Mouse (Mus musculus) lung, postnatal 0 days (tissue): Measurements from ENCODE around the gene Vps8. TPM values are rescaled to one million over a fixed set of nuclear protein-coding genes. Genes with fewer than 3 reads are reported as not detected.
"Not testable (repeated sequence)": the region's sequence is repeated elsewhere in the genome, so short reads cannot be mapped to it uniquely, and the experiment has no call there.

Source experiments
- ATAC-seq: fragments of 200-750 bp; cut with Nextera tagmentation; 2 replicates; pipeline ENCODE4 v1.8.0; 2017; ENCODE audit warnings: moderate library complexity
- DNase-seq: peaks from one replicate; pipeline ENCODE4 v3.0.0-alpha.2; 2016; ENCODE audit warnings: low spot score
- H3K27ac ChIP-seq: fragments of 300-500 bp; sonication (generic); 2 replicates; pipeline ENCODE4 v1.5.1; 2014; ENCODE audit warnings: antibody characterized with exemption, mild to moderate bottlenecking, low read length, mixed read lengths
- H3K27me3 ChIP-seq: fragments of 300-500 bp; sonication (generic); replicated peaks from 2 replicates; pipeline ENCODE4 v1.6.1; 2014; ENCODE audit warnings: low read length, mixed read lengths; ENCODE audit not compliant: insufficient read depth
- H3K36me3 ChIP-seq: fragments of 300-500 bp; sonication (generic); 2 replicates; pipeline ENCODE4 v1.6.1; 2014; ENCODE audit warnings: low read length, mixed read lengths; ENCODE audit not compliant: insufficient read depth
- H3K4me1 ChIP-seq: fragments of 300-500 bp; sonication (generic); 2 replicates; pipeline ENCODE4 v1.6.1; 2014; ENCODE audit warnings: antibody characterized with exemption, low read depth, low read length, mixed read lengths; ENCODE audit not compliant: insufficient read depth
- H3K4me2 ChIP-seq: fragments of 300-500 bp; sonication (generic); replicated peaks from 2 replicates; pipeline ENCODE4 v1.6.1; 2014; ENCODE audit warnings: low read depth, mild to moderate bottlenecking, low read length, moderate library complexity, mixed read lengths
- H3K4me3 ChIP-seq: fragments of 300-500 bp; sonication (generic); 2 replicates; pipeline ENCODE4 v1.5.1; 2014; ENCODE audit warnings: low read depth, low read length
- H3K9ac ChIP-seq: fragments of 300-500 bp; sonication (generic); replicated peaks from 2 replicates; pipeline ENCODE4 v1.6.1; 2014; ENCODE audit warnings: low read depth, mild to moderate bottlenecking
- H3K9me3 ChIP-seq: fragments of 300-500 bp; sonication (generic); 2 replicates; pipeline ENCODE4 v1.6.1; 2016; ENCODE audit warnings: low read length, mixed read lengths
- CTCF ChIP-seq: IDR thresholded peaks from 2 replicates; pipeline ENCODE4 v1.5.1; 2016; ENCODE audit warnings: antibody characterized with exemption, mild to moderate bottlenecking
- EP300 ChIP-seq: IDR thresholded peaks from 2 replicates; pipeline ENCODE4 v1.6.1; 2016; ENCODE audit warnings: antibody characterized with exemption, mild to moderate bottlenecking, control low read depth
- WGBS: fragments of 180-500 bp; shearing (Covaris S2); extraction: QIAGEN DNeasy Blood & Tissue Kit; methylation state at CpG from one replicate; pipeline ENCODE4 v1.1.7; 2014; 5-methylcytosine and 5-hydroxymethylcytosine counted together
- polyA plus RNA-seq: library from polyadenylated mRNA; unstranded; fragments of >200 nt; fragmentation: Nextera tagmentation; extraction: Ambion mirVana; gene quantifications from 2 replicates; pipeline ENCODE4 v1.2.1, GENCODE M21; 2015

Gene Vps8
- polyA plus RNA-seq, 1 experiment from 2014 or later, result 9.3 TPM

DNA sequence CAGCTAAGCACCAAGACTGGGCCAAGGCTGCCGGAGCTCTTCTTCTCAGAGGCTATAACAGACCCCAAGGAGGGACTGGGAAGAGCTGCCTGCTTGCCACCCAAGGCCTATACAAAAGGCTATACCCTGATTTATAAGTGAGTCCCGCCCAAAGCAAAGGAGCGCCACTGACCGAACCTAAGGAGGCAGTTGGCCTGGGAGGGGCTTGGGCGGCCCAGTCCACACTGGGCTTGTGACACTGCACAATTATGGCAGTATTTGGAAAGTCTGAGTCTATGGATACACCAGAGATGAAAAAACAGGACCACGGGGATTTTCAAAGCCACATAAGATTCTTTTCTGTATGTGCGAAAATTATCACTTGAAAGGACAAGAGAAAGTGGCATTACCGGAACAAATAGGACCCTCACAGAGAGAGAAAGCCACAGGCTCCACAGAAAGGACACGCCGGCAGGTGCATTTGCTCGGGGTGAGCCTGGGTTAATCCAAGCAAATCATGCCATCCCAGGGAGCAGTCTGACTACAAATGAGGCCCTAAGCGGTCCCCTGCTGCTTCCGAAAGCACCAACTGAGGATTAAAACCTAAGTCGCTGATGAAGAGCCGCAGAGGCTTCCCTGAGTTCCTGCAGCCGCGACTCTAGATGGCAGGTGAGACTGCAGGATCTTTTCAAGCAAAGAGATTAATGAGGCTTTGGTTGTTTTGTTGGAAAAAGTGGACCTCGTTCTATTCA is 241.9 kb downstream of the Vps8 start:
- Histone ChIP-seq H3K9me3 (no peaks in the 10 kb centered on the region), H3K36me3 (no peaks in the 10 kb centered on the region), H3K4me2 (no peak overlapping the region), H3K9ac (no peak overlapping the region), H3K27me3 (no peaks in the 10 kb centered on the region), H3K27ac (no peak overlapping the region), H3K4me3 (no peak overlapping the region), H3K4me1 (no peaks in the 10 kb centered on the region)
- no peak for DNase-seq
- no peak for ATAC-seq
- 41% methylated on average over 18 of the region's 18 CpGs for WGBS
- TF ChIP-seq EP300 (no peak), CTCF (no peak)

DNA sequence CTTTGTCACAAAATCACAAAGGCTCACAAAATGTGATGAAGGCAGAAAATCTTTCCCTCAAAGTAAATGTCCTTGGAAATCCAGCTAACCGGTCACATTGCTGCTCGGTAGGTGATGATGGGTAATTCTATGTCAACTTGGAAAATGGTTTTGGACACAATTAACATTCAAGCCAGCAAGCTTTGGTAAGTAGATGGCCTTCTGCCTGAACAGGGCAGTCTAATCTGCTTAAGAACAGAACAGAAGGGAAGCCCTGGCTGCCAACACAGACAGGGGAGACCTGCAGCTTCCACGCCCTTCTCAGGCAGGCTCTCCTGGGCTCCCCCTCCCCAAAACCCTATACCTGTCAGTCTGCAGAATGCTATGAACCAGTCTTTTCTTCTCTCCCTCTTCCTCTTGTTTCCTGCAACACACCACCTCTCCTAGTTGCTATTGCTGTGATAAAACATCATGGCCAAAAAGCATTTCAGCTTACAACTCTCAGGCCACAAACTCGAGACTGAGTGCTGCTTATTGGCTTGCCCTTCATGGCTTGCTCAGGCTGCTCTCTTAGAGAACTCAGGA is 242.6 kb downstream of the Vps8 start:
- no peaks in the 10 kb centered on the region for H3K36me3 ChIP-seq
- no peak overlapping the region for H3K27ac ChIP-seq
- DNase-seq, result no peak
- TF ChIP-seq EP300 (no peak), CTCF (no peak)
- ATAC-seq, result no peak
- no peak overlapping the region for H3K9ac ChIP-seq
- no peak overlapping the region for H3K4me3 ChIP-seq
- H3K9me3 ChIP-seq, result no peaks in the 10 kb centered on the region
- WGBS, result 34% methylated on average over 4 of the region's 4 CpGs
- no peak overlapping the region for H3K4me2 ChIP-seq
- no peaks in the 10 kb centered on the region for H3K4me1 ChIP-seq
- H3K27me3 ChIP-seq, result no peaks in the 10 kb centered on the region

DNA sequence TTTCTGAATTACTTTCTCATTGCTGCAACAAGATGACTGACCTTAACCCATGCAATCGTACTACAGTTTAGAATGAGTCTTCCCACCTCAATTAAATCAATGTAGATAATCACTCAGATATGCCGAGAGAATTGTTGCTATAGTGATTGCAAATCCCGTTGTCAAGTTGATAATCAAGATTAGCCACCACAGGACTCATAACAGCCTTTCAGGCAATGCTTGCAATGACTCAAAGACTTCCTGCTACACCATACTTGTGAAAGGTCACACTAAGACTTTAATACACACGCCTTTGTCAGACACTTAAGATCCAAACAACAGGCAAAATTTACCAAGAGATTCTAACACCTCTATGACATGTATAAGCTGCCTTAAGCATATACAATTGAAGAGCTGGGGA is 249.0 kb downstream of the Vps8 start:
- H3K9me3 ChIP-seq, result no peaks in the 10 kb centered on the region
- H3K4me3 ChIP-seq, result no peak overlapping the region
- no peak overlapping the region for H3K9ac ChIP-seq
- H3K27ac ChIP-seq, result no peak overlapping the region
- H3K27me3 ChIP-seq, result no peaks in the 10 kb centered on the region
- no peaks in the 10 kb centered on the region for H3K36me3 ChIP-seq
- no peak overlapping the region for H3K4me2 ChIP-seq
- TF ChIP-seq CTCF (no peak), EP300 (no peak)
- DNase-seq (no peak), ATAC-seq (no peak)
- H3K4me1 ChIP-seq, result no peaks in the 10 kb centered on the region
- WGBS, result 65% methylated on average over 4 of the region's 4 CpGs

DNA sequence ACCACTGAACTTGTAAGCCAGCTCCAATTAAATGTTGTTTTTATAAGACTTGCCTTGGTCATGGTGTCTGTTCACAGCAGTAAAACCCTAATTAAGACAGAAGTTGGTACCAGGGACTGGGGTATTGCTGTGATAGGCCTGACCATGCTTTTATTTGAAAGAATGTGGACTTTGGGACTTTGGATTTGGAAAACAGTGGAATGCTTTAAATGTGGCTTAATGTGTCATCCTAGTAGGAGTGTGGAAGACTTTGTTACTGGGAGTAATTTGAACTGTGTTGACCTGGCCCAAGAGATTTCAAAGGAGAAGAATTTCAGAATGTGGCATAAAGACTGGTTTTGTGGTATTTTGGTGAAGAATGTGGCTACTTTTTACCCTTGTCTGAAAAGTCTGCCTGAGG is 250.1 kb downstream of the Vps8 start:
- H3K9ac ChIP-seq, H3K9me3 ChIP-seq, H3K4me2 ChIP-seq, H3K4me1 ChIP-seq, H3K27ac ChIP-seq, DNase-seq, H3K27me3 ChIP-seq, H3K36me3 ChIP-seq, H3K4me3 ChIP-seq, ATAC-seq: not testable (repeated sequence)

DNA sequence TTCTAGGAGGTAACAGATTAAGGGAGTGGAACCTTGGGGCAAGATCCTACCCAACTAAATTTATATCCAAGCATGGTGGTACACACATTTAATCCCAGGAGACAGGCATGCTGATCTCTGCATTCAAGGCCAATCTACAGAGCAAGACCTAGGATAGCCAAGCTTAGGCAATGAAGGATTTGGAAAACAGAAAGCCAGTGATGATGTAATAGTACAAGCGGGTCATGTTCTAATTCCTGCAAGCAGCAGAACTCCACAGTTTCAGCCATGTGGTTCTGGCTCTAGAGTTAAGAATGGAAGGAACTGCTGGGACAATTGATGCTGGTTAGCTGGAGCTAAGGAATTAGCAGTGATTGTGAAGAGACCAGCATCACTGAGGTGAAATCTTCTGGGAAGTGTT is 250.7 kb downstream of the Vps8 start:
- not testable (repeated sequence) for DNase-seq, H3K27me3 ChIP-seq, ATAC-seq, H3K4me2 ChIP-seq, H3K27ac ChIP-seq, H3K4me1 ChIP-seq, H3K36me3 ChIP-seq, H3K9me3 ChIP-seq, H3K9ac ChIP-seq, H3K4me3 ChIP-seq
- WGBS, result 85% methylated on average over 1 of the region's 1 CpGs

DNA sequence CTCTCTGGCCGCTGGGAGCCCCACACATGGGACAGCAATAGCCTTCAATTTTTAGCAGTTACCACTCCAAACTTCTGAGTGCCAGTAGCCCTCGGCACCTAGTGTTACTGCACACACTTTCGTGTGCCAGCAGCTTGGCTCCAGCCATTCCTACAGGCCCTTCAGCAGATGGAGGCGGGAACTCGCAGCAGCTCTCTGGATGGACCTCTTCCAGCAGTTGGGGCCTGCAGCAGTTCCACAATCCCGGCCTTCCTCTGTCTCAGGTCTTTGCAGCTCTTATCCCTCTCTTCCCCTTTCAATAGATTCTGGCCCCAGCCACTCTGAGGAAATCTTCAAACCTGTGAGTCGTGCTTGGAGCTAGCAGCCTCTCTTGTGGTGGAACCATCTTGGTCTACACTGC is 253.9 kb downstream of the Vps8 start:
- DNase-seq, result no peak
- H3K36me3 ChIP-seq, result 0 out of 2 replicates have a peak, but pooled peaks cover 6% of the 10 kb centered on the region
- no peak overlapping the region for H3K4me3 ChIP-seq
- no peak for ATAC-seq
- H3K27me3 ChIP-seq, result no peaks in the 10 kb centered on the region
- no peak overlapping the region for H3K9ac ChIP-seq
- no peak for TF ChIP-seq EP300
- H3K27ac ChIP-seq, result no peak overlapping the region
- no peaks in the 10 kb centered on the region for H3K4me1 ChIP-seq
- H3K4me2 ChIP-seq, result no peak overlapping the region
- 70% methylated on average over 7 of the region's 7 CpGs for WGBS
- H3K9me3 ChIP-seq, result no peaks in the 10 kb centered on the region

DNA sequence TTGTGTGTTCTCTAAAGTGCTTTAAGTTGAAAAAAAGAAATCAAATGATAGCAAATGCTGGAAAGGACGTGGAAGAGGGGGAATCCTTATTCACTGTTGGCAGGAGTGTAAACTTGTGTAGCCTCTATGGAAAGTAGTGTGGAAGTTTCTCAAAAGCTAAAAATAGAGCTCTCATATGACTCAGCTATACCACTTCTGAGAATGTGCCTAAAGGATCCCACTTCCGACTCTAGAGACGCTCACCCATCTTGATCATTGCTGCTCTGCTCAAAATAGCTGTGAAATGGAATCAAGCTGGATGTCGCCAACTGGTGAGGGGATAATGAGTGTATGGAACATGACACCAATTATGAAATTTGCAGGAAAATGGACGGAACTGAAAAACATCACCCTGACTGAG is 264.5 kb downstream of the Vps8 start:
- WGBS, result 73% methylated on average over 5 of the region's 5 CpGs
- Histone ChIP-seq H3K36me3 (no peaks in the 10 kb centered on the region), H3K9me3 (peaks cover 3% of the 10 kb centered on the region; the same call in 1 of the 2 replicates), H3K9ac (no peak overlapping the region), H3K4me1 (no peaks in the 10 kb centered on the region; the same call in 1 of the 2 replicates), H3K27me3 (no peaks in the 10 kb centered on the region), H3K4me2 (no peak overlapping the region), H3K27ac (no peak overlapping the region), H3K4me3 (no peak overlapping the region)
- TF ChIP-seq CTCF (no peak), EP300 (no peak)
- DNase-seq (no peak), ATAC-seq (no peak)
